Mouse (Mus musculus): ENCODE measurements around the gene Krt24.
A peak's percentile ranks its signal among the peaks of the same experiment; 100 is the strongest.

Gene Krt24

GRCm38 (mm10) chr11:99284833-99285312 lies at the start of gene Krt24:
Gene Krt24, minus strand, starts transcription at chr11:99285262.
- no peak for DNase-seq

GRCm38 (mm10) chr11:99333426-99333825 lies 48.4 kb upstream of the Krt24 start:
- DNase-seq, result peak; percentile 23

DNA sequence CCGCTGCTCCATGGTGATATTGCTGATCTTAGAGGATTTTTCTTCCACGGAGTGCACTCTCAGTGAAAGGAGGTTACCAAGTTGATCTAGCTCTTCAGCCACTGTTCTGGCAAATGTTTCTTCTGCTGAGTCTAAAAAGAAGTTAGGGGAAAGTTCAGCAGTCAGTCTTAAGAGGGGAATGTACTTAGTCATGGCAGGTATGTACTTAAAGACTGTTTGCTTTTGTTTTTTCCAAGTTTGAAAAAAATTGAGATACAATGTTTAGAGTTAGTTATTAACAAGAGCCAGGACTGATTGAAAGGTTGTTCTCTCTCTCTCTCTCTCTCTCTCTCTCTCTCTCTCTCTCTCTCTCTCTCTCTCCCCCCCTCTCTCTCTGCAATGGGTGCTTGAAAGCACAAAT lies 44.6 kb upstream of the Krt24 start:
- no peak for DNase-seq

GRCm38 (mm10) chr11:99322851-99323250 lies 37.8 kb upstream of the Krt24 start, which contains the start of gene Krt25:
Gene Krt25, minus strand, starts transcription at chr11:99322951.
- DNase-seq, result no peak

- DNase-seq, result no peak
Measured at GRCm38 (mm10) chr11:99321094-99321493, 36.0 kb upstream of the Krt24 start.

GRCm38 (mm10) chr11:99319127-99319526 lies 34.1 kb upstream of the Krt24 start:
- DNase-seq, result no peak

GRCm38 (mm10) chr11:99316543-99316942 lies 31.5 kb upstream of the Krt24 start:
- no peak for DNase-seq

DNA sequence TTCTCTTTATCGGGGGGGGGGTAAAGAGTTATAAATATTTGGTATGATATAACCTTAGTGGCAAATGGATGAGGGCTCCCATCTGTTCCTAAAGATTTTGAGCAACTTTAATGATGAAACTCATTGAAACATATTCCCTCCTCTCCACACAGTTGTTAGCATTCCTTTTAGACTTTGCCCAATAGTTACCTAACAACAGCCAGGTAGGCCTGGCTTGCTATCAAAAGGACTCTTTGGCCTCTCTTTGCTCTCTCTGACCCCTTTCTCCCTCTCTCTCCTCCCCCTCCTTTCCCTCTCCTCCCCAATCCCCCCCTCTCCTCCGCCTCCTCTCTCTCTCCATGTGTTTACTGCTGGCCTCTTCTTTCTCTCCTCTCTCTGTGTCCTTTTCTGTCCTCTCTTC lies 29.5 kb upstream of the Krt24 start:
- no peak for DNase-seq

- DNase-seq, result no peak
Measured at GRCm38 (mm10) chr11:99310882-99311281, 25.8 kb upstream of the Krt24 start.

GRCm38 (mm10) chr11:99307579-99307978 lies 22.5 kb upstream of the Krt24 start:
- DNase-seq, result peak; percentile 48

DNA sequence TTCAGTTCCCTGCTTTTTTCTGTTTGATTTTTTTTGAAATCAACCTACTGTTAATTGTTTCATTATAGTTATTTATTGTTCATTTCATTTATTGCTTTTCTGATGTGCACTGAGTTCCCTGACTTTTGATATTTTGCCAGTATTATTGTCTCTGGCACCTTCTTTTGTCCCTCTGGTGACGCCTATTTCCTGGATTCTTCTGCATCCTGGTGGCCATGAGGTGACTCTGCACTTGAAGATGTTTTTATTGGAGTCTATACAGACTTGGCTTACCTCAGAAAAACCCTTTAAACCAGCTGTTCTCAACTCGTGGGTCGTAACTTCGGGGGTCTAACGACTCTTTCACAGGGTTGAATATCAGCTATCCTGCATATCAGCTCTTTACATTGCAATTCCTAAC lies 10.0 kb upstream of the Krt24 start:
- no peak for DNase-seq

- DNase-seq, result peak; percentile 13
Measured at GRCm38 (mm10) chr11:99292846-99293245, 7.8 kb upstream of the Krt24 start.

DNA sequence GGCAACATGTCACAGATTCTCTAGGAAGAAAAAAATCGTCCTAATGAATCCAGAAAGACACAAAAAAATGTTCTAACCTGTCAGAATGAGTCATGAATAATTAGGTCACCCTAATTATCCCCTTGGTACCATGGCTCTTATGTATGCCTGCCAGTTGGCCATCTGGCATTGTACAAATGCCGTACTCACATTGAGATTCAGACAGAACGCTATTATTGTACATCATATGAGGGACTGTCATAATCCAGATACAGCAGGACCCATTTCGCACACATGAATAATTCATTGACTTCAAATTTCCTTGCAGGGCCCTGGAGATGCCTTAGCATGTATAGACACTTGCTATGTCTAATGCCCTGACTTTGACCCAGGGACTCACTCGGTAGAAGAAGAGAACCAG lies 1.1 kb downstream of the Krt24 start:
- no peak for DNase-seq

- no peak for DNase-seq
Measured at GRCm38 (mm10) chr11:99283334-99283733, 1.7 kb downstream of the Krt24 start.

- no peak for DNase-seq
Measured at GRCm38 (mm10) chr11:99281116-99281515, 3.9 kb downstream of the Krt24 start.

DNA sequence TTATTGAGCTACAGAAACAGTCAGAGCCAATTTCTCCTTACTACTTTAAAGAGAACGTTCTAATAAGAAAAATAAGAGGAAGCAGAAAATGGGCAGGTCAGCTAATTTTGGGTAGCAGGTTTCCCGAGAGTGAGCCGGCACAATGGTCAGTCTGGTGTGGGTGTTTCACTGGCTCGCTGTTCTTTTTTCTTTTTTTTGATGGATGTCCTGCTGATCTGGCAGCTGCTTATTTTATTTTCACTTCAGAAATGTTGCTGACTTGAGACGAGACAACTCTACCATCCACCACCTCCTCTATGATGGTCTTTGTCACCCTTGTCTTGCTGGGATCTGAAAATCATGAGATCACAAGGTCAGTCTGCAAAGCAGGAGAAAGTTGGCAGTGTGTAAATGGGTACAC lies 5.1 kb downstream of the Krt24 start:
- no peak for DNase-seq

GRCm38 (mm10) chr11:99276786-99277185 lies 8.3 kb downstream of the Krt24 start:
- no peak for DNase-seq

DNA sequence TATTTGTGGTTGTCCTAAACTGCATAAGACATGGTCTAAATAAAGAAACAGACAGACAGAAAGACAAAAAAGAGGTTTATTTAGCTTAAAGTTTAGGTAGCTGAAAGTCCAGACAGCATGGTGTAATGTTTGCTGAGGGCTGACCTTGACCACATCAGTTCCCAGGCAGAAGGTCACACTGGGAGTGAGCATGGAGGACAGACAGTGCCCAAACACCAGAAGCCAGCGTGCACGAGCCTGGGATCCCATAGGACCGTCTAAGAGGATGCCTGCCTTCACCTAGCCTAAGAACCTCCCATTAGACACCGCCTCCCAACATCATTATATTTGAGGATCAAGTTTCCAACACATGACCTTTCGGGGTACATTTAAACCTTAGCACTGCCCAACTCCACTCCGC lies 9.4 kb downstream of the Krt24 start:
- DNase-seq, result no peak

GRCm38 (mm10) chr11:99272721-99273120 lies 12.3 kb downstream of the Krt24 start:
- DNase-seq, result no peak

DNA sequence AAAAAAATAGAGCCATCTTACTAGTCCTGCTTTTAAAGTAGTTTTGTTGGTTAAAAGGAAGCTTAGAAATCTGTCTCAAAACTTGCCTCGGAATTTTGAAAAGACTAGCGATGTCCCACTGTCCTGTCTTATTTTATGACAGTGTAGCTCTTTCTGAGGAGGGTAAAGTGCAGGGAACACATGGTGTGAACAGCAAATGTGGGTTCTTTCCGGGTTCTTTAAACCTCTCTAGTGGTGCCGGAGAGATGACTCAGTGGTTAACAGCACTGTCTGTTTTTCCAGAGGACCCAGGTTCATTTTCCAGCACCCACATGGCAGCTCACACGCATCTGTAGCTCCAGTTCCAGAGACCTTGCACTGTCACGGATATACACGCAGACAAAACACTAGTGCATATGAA lies 15.9 kb downstream of the Krt24 start:
- DNase-seq, result no peak

DNA sequence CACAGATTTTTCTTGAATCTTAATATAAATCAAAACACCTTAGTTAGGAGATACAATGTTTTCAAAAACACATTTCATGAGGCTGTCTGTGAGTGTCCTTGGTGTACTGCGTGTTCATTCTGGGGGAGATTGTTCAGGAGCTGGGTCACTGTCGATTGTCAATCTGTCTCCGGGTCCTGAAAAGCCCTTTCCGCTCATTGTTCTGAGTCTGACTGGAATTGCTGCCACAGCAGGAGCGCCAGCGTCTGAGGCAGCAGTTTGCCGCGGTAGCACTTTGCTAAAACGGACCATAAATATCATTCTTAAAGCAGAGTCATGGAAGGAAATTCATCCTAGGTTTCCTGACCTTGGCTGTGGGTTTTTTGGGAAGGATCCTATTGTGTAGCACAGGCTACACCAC lies 19.3 kb downstream of the Krt24 start:
- no peak for DNase-seq

GRCm38 (mm10) chr11:99265220-99265619 lies 19.8 kb downstream of the Krt24 start:
- DNase-seq, result peak; percentile 79

DNA sequence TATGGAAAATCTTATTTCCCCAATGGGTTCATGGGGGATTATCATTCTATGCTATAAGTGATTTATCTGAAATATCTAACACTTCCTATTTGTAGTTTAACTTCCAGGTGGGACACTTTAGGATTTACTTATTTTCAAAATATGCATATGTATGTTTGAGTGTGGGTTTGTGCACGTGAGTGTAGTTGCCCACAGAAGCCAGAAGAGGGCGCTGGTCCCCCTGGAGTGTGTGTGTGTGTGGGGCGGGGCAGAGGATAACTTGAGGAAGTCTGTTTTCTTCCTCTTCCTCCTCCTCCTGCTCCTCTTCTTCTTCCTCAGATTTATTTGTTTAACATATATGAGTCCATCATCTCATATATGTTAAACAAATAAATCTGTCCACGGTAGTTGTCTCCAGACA lies 28.8 kb downstream of the Krt24 start:
- DNase-seq, result no peak

DNA sequence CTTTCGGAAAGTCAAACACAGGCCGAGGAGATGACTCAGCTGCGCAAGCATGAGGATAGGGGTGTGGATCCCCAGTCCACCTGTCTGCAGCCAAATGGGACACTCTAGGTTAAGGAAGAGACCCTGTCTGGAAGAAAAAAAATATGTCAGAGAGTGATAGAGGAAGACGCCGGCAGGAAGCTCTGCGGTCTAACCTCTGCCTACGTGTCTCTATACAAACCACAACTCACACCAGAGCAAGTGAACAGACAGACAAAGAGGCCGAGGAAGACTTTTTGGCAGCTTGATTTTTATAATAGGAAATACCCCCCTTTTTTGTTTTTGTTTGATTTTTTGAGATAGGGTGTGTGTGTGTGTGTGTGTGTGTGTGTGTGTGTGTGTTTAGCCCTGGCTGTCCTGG lies 29.7 kb downstream of the Krt24 start:
- no peak for DNase-seq

GRCm38 (mm10) chr11:99253893-99254292 lies 31.2 kb downstream of the Krt24 start:
- no peak for DNase-seq

- DNase-seq, result no peak
Measured at GRCm38 (mm10) chr11:99252671-99253070, 32.4 kb downstream of the Krt24 start.

All from right cerebral cortex, postnatal 25 days (tissue).